Mouse (Mus musculus) kidney, postnatal 10 days (tissue): ENCODE data around the gene Zfp148.

Experiments
- DNase-seq: peaks from one replicate; pipeline ENCODE4 v3.0.0; 2021; ENCODE audit warnings: mixed read lengths

Zfp148 gene

DNA sequence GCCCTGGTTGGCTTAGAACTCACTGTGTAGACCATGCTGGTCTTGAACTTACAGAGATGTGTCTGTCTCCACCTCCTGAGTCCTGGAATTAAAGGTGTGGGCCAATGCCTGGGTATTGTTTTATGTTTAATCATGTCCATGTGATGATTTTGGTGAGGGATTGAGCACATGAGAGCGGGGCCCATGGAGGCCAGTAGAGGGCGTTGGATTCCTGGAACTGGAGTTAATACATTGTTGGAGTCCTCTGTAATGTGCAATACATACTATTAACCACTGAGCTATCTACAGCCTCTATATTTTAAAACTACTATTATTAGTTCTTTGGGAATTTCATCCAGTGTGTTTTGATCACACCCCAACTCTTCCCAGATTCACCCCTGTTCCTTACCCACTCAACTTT lies 163.7 kb downstream of the Zfp148 start:
- no peak for DNase-seq

- no peak for DNase-seq
Observed at GRCm38 (mm10) chr16:33545530-33545929, 164.9 kb downstream of the Zfp148 start.

- peak; percentile 28 for DNase-seq
Observed at GRCm38 (mm10) chr16:33553689-33554342, 173.2 kb downstream of the Zfp148 start.
